Mouse (Mus musculus) kidney, embryonic 14.5 days (tissue): ENCODE measurements around the gene Notch1. TPM values are rescaled to one million over a fixed set of nuclear protein-coding genes. Genes with fewer than 3 reads are reported as not detected.

Source experiments
- ATAC-seq: fragments of 200-750 bp; cut with Nextera tagmentation; 2 replicates; pipeline ENCODE4 v1.8.0; 2017; ENCODE audit warnings: moderate number of reproducible peaks, mild to moderate bottlenecking, moderate TSS enrichment, moderate library complexity; ENCODE audit not compliant: low FRiP score, low TSS enrichment
- H3K27ac ChIP-seq: fragments of 300-500 bp; sonication (generic); 2 replicates; pipeline ENCODE4 v1.5.1; 2014; ENCODE audit warnings: low read depth, mild to moderate bottlenecking, low read length, moderate library complexity, mixed read lengths
- H3K27me3 ChIP-seq: fragments of 300-500 bp; sonication (generic); 2 replicates; pipeline ENCODE4 v1.6.1; 2014; ENCODE audit warnings: mild to moderate bottlenecking, low read length; ENCODE audit not compliant: control insufficient read depth, insufficient read depth
- H3K36me3 ChIP-seq: fragments of 300-500 bp; sonication (generic); 2 replicates; pipeline ENCODE4 v1.6.1; 2014; ENCODE audit warnings: low read length, mixed read lengths; ENCODE audit not compliant: control insufficient read depth, insufficient read depth
- H3K4me1 ChIP-seq: fragments of 300-500 bp; sonication (generic); 2 replicates; pipeline ENCODE4 v1.6.1; 2014; ENCODE audit warnings: low read length, mixed read lengths; ENCODE audit not compliant: control insufficient read depth, insufficient read depth
- H3K4me2 ChIP-seq: fragments of 300-500 bp; sonication (generic); replicated peaks from 2 replicates; pipeline ENCODE4 v1.6.1; 2014; ENCODE audit warnings: low read depth, mild to moderate bottlenecking, low read length
- H3K4me3 ChIP-seq: fragments of 300-500 bp; sonication (generic); 2 replicates; pipeline ENCODE4 v1.5.1; 2014; ENCODE audit warnings: mild to moderate bottlenecking, low read length
- H3K9ac ChIP-seq: fragments of 300-500 bp; sonication (generic); 2 replicates; pipeline ENCODE4 v1.6.1; 2014; ENCODE audit warnings: low read depth, mild to moderate bottlenecking, low read length, moderate library complexity
- H3K9me3 ChIP-seq: fragments of 300-500 bp; sonication (generic); 2 replicates; pipeline ENCODE4 v1.6.1; 2016; ENCODE audit warnings: low read length; ENCODE audit not compliant: control insufficient read depth
- WGBS: fragments of 180-500 bp; shearing (Covaris S2); extraction: QIAGEN DNeasy Blood & Tissue Kit; methylation state at CpG from one replicate; pipeline ENCODE4 v1.1.7; 2014; 5-methylcytosine and 5-hydroxymethylcytosine counted together
- polyA plus RNA-seq: library from polyadenylated mRNA; unstranded; fragments of >200 nt; fragmentation: Nextera tagmentation; extraction: Ambion mirVana; gene quantifications from 2 replicates; pipeline ENCODE4 v1.2.1, GENCODE M21; 2014

Gene Notch1
- polyA plus RNA-seq, 1 experiment from 2014 or later, result 45.1 TPM

GRCm38 (mm10) chr2:26525355-26526018, 9.0 kb upstream of the Notch1 start:
- 0 out of 2 replicates have a peak overlapping the region, but pooled peaks have one; percentile 13 for H3K4me2 ChIP-seq
- H3K9ac ChIP-seq, result no peak overlapping the region
- peaks cover 22% of the 10 kb centered on the region for H3K4me1 ChIP-seq
- no peaks in the 10 kb centered on the region for H3K27me3 ChIP-seq
- peak overlapping the region; percentile 91 for H3K27ac ChIP-seq
- ATAC-seq, result peak; percentile 92
- no peaks in the 10 kb centered on the region for H3K9me3 ChIP-seq
- 5% methylated on average over 9 of the region's 9 CpGs for WGBS
- H3K4me3 ChIP-seq, result no peak overlapping the region
- no peaks in the 10 kb centered on the region for H3K36me3 ChIP-seq

GRCm38 (mm10) chr2:26522327-26522726, 5.9 kb upstream of the Notch1 start:
- no peak overlapping the region for H3K4me3 ChIP-seq
- 87% methylated on average over 4 of the region's 4 CpGs for WGBS
- no peaks in the 10 kb centered on the region for H3K27me3 ChIP-seq
- ATAC-seq, result no peak
- H3K4me2 ChIP-seq, result no peak overlapping the region
- no peaks in the 10 kb centered on the region for H3K9me3 ChIP-seq
- H3K27ac ChIP-seq, result no peak overlapping the region
- H3K9ac ChIP-seq, result no peak overlapping the region
- H3K36me3 ChIP-seq, result no peaks in the 10 kb centered on the region
- peaks cover 24% of the 10 kb centered on the region for H3K4me1 ChIP-seq

DNA sequence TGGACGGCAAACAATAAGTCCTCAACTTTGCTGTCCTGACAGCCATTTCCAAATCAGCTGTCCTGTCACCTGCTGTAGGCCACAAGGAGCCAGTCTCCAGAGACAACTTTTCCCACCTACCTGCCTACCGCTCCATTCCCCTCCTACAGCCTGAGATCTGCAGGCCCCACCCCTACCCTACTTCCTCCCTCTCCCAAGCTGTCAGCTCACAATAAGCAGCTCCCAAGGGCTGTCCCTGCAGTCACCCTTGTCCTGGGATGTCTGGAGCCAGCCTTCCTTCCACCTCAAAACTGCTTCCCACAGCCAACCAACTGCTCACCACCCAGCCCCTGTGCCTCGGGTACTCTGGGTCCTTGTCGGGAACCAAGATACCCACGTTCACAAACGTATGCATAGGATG, 3.3 kb upstream of the Notch1 start:
- no peak overlapping the region for H3K27ac ChIP-seq
- no peak overlapping the region for H3K4me2 ChIP-seq
- no peak overlapping the region for H3K4me3 ChIP-seq
- H3K27me3 ChIP-seq, result no peaks in the 10 kb centered on the region
- no peak overlapping the region for H3K9ac ChIP-seq
- peaks cover 21% of the 10 kb centered on the region for H3K4me1 ChIP-seq
- H3K9me3 ChIP-seq, result no peaks in the 10 kb centered on the region
- H3K36me3 ChIP-seq, result no peaks in the 10 kb centered on the region
- WGBS, result 85% methylated on average over 6 of the region's 6 CpGs
- no peak for ATAC-seq

DNA sequence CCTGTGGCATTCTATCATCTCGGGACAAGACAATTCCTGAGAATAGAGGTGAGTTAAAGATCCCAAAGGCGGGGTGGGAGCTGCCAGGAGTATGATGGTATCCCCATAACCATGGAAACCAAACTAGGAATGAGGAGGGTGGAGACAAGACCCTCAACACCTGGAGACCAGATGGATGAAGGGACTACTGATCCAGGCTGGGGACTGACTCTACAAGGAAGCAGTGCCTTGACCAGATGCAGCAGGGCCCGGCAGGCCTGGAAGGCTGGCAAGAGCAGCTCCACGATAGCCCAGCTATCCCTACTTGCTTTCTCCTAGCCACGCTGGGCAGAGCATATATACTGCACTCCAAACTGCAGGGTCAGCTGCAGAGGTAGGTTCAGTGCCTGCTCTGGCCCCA, 524 bp upstream of the Notch1 start:
- no peak overlapping the region for H3K9ac ChIP-seq
- H3K9me3 ChIP-seq, result no peaks in the 10 kb centered on the region
- no peak overlapping the region for H3K4me3 ChIP-seq
- ATAC-seq, result no peak
- no peaks in the 10 kb centered on the region for H3K27me3 ChIP-seq
- H3K4me1 ChIP-seq, result peaks cover 20% of the 10 kb centered on the region
- H3K36me3 ChIP-seq, result no peaks in the 10 kb centered on the region
- WGBS, result 72% methylated on average over 5 of the region's 5 CpGs
- H3K4me2 ChIP-seq, result no peak overlapping the region
- H3K27ac ChIP-seq, result peak overlapping the region; percentile 65; the same call in 1 of the 2 replicates

DNA sequence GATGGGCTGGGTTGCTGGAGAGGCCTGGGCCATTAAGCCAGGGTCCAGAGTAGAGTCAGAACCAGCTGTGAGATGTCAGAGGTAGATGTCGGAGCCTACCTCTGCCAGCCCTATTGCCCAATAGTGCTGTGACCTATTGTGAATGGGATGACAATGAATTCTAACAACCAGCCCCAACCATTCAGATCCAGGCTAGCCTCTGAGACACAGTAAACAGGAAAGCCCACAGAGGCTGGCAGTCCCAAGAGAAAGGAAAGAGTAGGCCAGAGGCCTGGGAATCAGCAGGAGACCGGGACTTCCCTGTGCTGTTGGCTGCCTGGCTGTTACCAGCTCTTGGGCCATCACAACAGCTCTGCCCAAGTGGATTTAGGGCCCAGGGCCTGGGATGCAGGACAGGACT, 1.1 kb downstream of the Notch1 start:
- Histone ChIP-seq H3K4me3 (no peak overlapping the region), H3K4me1 (peaks cover 20% of the 10 kb centered on the region), H3K9ac (no peak overlapping the region), H3K9me3 (no peaks in the 10 kb centered on the region), H3K27ac (peak overlapping the region; percentile 67; the same call in 1 of the 2 replicates), H3K36me3 (no peaks in the 10 kb centered on the region), H3K4me2 (no peak overlapping the region), H3K27me3 (no peaks in the 10 kb centered on the region)
- 96% methylated on average over 2 of the region's 2 CpGs for WGBS
- ATAC-seq, result no peak

GRCm38 (mm10) chr2:26513105-26513745, 3.2 kb downstream of the Notch1 start:
- Histone ChIP-seq H3K36me3 (no peaks in the 10 kb centered on the region), H3K27me3 (no peaks in the 10 kb centered on the region), H3K4me3 (no peak overlapping the region), H3K4me1 (peaks cover 27% of the 10 kb centered on the region), H3K4me2 (no peak overlapping the region), H3K9ac (no peak overlapping the region), H3K27ac (no peak overlapping the region), H3K9me3 (no peaks in the 10 kb centered on the region)
- ATAC-seq, result no peak
- 68% methylated on average over 4 of the region's 4 CpGs for WGBS

GRCm38 (mm10) chr2:26508661-26509060, 7.8 kb downstream of the Notch1 start:
- Histone ChIP-seq H3K27me3 (no peaks in the 10 kb centered on the region), H3K36me3 (no peaks in the 10 kb centered on the region), H3K9ac (no peak overlapping the region), H3K9me3 (no peaks in the 10 kb centered on the region), H3K4me3 (no peak overlapping the region), H3K4me1 (peaks cover 40% of the 10 kb centered on the region), H3K4me2 (no peak overlapping the region; the same call in 1 of the 2 replicates), H3K27ac (peak overlapping the region; percentile 96)
- 62% methylated on average over 5 of the region's 5 CpGs for WGBS
- no peak for ATAC-seq

DNA sequence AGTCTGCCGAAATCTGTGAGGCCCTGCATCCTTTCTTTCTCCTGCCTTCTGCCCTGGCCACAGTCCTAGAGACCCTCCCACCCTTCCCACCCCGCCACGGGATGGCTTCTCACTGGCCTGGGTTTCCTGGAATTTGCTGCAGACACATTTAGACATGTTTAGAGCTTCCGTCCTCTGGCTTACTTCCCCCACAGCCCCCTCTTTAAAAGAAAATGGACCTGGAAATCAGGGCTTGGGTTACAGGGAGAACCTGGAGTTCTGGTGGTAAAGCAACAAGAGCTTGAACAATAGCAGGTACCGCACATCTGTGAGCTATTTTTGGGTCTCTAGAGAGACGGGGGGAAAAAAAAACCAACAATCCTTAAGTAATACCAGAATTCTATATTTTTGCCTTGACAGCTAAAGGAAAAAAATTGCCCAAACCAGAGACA, 8.5 kb downstream of the Notch1 start:
- WGBS, result 10% methylated on average over 6 of the region's 6 CpGs
- ATAC-seq, result no peak
- Histone ChIP-seq H3K4me2 (no peak overlapping the region; the same call in 1 of the 2 replicates), H3K4me1 (peaks cover 40% of the 10 kb centered on the region), H3K9me3 (no peaks in the 10 kb centered on the region), H3K27ac (peak overlapping the region; percentile 96), H3K36me3 (no peaks in the 10 kb centered on the region), H3K9ac (no peak overlapping the region), H3K4me3 (no peak overlapping the region), H3K27me3 (no peaks in the 10 kb centered on the region)

GRCm38 (mm10) chr2:26507481-26507886, 9.0 kb downstream of the Notch1 start:
- no peaks in the 10 kb centered on the region for H3K36me3 ChIP-seq
- 6% methylated on average over 7 of the region's 7 CpGs for WGBS
- peak; percentile 50 for ATAC-seq
- H3K4me1 ChIP-seq, result peaks cover 40% of the 10 kb centered on the region
- H3K27me3 ChIP-seq, result no peaks in the 10 kb centered on the region
- no peaks in the 10 kb centered on the region for H3K9me3 ChIP-seq
- peak overlapping the region; percentile 40; the same call in 1 of the 2 replicates for H3K9ac ChIP-seq
- peak overlapping the region; percentile 26; the same call in 1 of the 2 replicates for H3K4me2 ChIP-seq
- no peak overlapping the region for H3K4me3 ChIP-seq
- peak overlapping the region; percentile 96 for H3K27ac ChIP-seq
